8 mouse cellular contexts compared by ENCODE assay signal in genomic region chr19:8930771-8931170, GRCm38 (mm10). TPM values are rescaled to one million over a fixed set of nuclear protein-coding genes. Genes with fewer than 3 reads are reported as not detected.
A peak's percentile ranks its signal among the peaks of the same experiment; 100 is the strongest.
DNase-seq lines count a peak whose midpoint lies in the region; ATAC-seq lines count a peak whose summit lies in the region.

No protein-coding gene starts in this region.

- H3K27ac ChIP-seq in heart, embryonic 14.5 days (replicated peaks in 1 of 2; ENCODE audit: control insufficient read depth in 1 of 2, insufficient read depth in 1 of 2, low read depth in 2 of 2, low read length in 2 of 2), result no peak overlapping the region
- H3K27ac ChIP-seq in midbrain, embryonic 12.5 days (replicated peaks), result no peak overlapping the region
- no peak overlapping the region for H3K27ac ChIP-seq in midbrain, embryonic 14.5 days (replicated peaks; ENCODE audit: low read depth, low read length)
- H3K27ac ChIP-seq in limb, embryonic 10.5 days, result peak overlapping the region; percentile 92
- peak overlapping the region; percentile 44 for H3K27ac ChIP-seq in stomach, embryonic 16.5 days (ENCODE audit: low read length)

- no peaks in the 10 kb centered on the region for H3K27me3 ChIP-seq in heart, embryonic 14.5 days (ENCODE audit: control insufficient read depth, insufficient read depth, low read length)
- peaks cover 16% of the 10 kb centered on the region for H3K27me3 ChIP-seq in midbrain, embryonic 12.5 days
- H3K27me3 ChIP-seq in midbrain, embryonic 14.5 days (ENCODE audit: control insufficient read depth, insufficient read depth, low read length), result no peaks in the 10 kb centered on the region
- no peaks in the 10 kb centered on the region for H3K27me3 ChIP-seq in limb, embryonic 10.5 days (ENCODE audit: low read depth, poor library complexity, severe bottlenecking)
- H3K27me3 ChIP-seq in stomach, embryonic 16.5 days (ENCODE audit: control insufficient read depth, insufficient read depth, low read length), result no peaks in the 10 kb centered on the region

- intact Hi-C loops in heart, postnatal 14 days (cut with DNase I), result no loop called here

- peak overlapping the region; percentile 70 for H3K4me2 ChIP-seq in heart, embryonic 14.5 days (ENCODE audit: low read length)
- peak overlapping the region; percentile 77; the same call in 1 of the 2 replicates for H3K4me2 ChIP-seq in midbrain, embryonic 12.5 days (replicated peaks)
- no peak overlapping the region for H3K4me2 ChIP-seq in midbrain, embryonic 14.5 days (ENCODE audit: low read length)
- H3K4me2 ChIP-seq in stomach, embryonic 16.5 days (ENCODE audit: low read depth, low read length), result peak overlapping the region; percentile 74

- H3K36me3 ChIP-seq in heart, embryonic 14.5 days (ENCODE audit: control insufficient read depth, insufficient read depth, low read length), result peaks cover 57% of the 10 kb centered on the region
- peaks cover 31% of the 10 kb centered on the region for H3K36me3 ChIP-seq in midbrain, embryonic 12.5 days
- H3K36me3 ChIP-seq in midbrain, embryonic 14.5 days (ENCODE audit: control insufficient read depth, insufficient read depth, low read length), result peaks cover 26% of the 10 kb centered on the region
- peaks cover 74% of the 10 kb centered on the region for H3K36me3 ChIP-seq in limb, embryonic 10.5 days
- H3K36me3 ChIP-seq in stomach, embryonic 16.5 days (ENCODE audit: control insufficient read depth, insufficient read depth, low read length), result peaks cover 9% of the 10 kb centered on the region

- 77% methylated on average over 7 of the region's 7 CpGs for WGBS in heart, embryonic 14.5 days
- WGBS in midbrain, embryonic 12.5 days, result 82% methylated on average over 7 of the region's 7 CpGs
- WGBS in midbrain, embryonic 14.5 days, result 92% methylated on average over 7 of the region's 7 CpGs
- WGBS in limb, embryonic 10.5 days, result 85% methylated on average over 7 of the region's 7 CpGs
- WGBS in stomach, embryonic 16.5 days, result 89% methylated on average over 7 of the region's 7 CpGs

- H3K9me3 ChIP-seq in heart, embryonic 14.5 days (ENCODE audit: control insufficient read depth, low read length), result no peaks in the 10 kb centered on the region
- no peaks in the 10 kb centered on the region for H3K9me3 ChIP-seq in midbrain, embryonic 12.5 days
- H3K9me3 ChIP-seq in midbrain, embryonic 14.5 days (ENCODE audit: control insufficient read depth, low read length), result no peaks in the 10 kb centered on the region
- no peaks in the 10 kb centered on the region for H3K9me3 ChIP-seq in limb, embryonic 10.5 days (replicated peaks)
- no peaks in the 10 kb centered on the region for H3K9me3 ChIP-seq in stomach, embryonic 16.5 days (replicated peaks; ENCODE audit: control insufficient read depth, low read length)

- H3K9ac ChIP-seq in heart, embryonic 14.5 days (ENCODE audit: low read length), result peak overlapping the region; percentile 82; the same call in 1 of the 2 replicates
- H3K9ac ChIP-seq in midbrain, embryonic 12.5 days (replicated peaks), result peak overlapping the region; percentile 71; the same call in 1 of the 2 replicates
- H3K9ac ChIP-seq in midbrain, embryonic 14.5 days (replicated peaks; ENCODE audit: low read length), result no peak overlapping the region
- peak overlapping the region; percentile 84 for H3K9ac ChIP-seq in stomach, embryonic 16.5 days (ENCODE audit: low read length)

- ATAC-seq in heart, embryonic 14.5 days (ENCODE audit: insufficient number of reproducible peaks, insufficient read depth, low FRiP score, low read depth), result no peak
- no peak for ATAC-seq in midbrain, embryonic 12.5 days (ENCODE audit: low FRiP score, low read depth)
- no peak for ATAC-seq in midbrain, embryonic 14.5 days (ENCODE audit: low FRiP score, low TSS enrichment)
- no peak for ATAC-seq in stomach, embryonic 16.5 days (ENCODE audit: insufficient read depth, low FRiP score)

- peak overlapping the region in 1 of 2 experiments; percentile 75; a peak in 2 of 4 replicates for H3K4me3 ChIP-seq in heart, embryonic 14.5 days (ENCODE audit: control insufficient read depth in 1 of 2, insufficient read depth in 1 of 2, low read depth in 1 of 2, low read length in 2 of 2)
- peak overlapping the region; percentile 57; the same call in 1 of the 2 replicates for H3K4me3 ChIP-seq in midbrain, embryonic 12.5 days
- no peak overlapping the region for H3K4me3 ChIP-seq in midbrain, embryonic 14.5 days (replicated peaks; ENCODE audit: low read depth, low read length)
- H3K4me3 ChIP-seq in limb, embryonic 10.5 days, result peak overlapping the region; percentile 80
- H3K4me3 ChIP-seq in stomach, embryonic 16.5 days (replicated peaks; ENCODE audit: low read length), result peak overlapping the region; percentile 77

- H3K4me1 ChIP-seq in heart, embryonic 14.5 days (ENCODE audit: control insufficient read depth in 2 of 2, insufficient read depth in 2 of 2, low read length in 2 of 2), result peaks cover 5 to 8% of the 10 kb centered on the region in 2 experiments; a peak in 3 of 4 replicates
- H3K4me1 ChIP-seq in midbrain, embryonic 12.5 days, result peaks cover 19% of the 10 kb centered on the region
- peaks cover 11% of the 10 kb centered on the region for H3K4me1 ChIP-seq in midbrain, embryonic 14.5 days (ENCODE audit: control insufficient read depth, insufficient read depth, low read length)
- peaks cover 28% of the 10 kb centered on the region for H3K4me1 ChIP-seq in limb, embryonic 10.5 days
- H3K4me1 ChIP-seq in stomach, embryonic 16.5 days (ENCODE audit: control insufficient read depth, insufficient read depth, low read length), result peaks cover 15% of the 10 kb centered on the region

- no peak for DNase-seq in heart, postnatal 14 days
- no peak for DNase-seq in midbrain, embryonic 14.5 days
- DNase-seq in limb, embryonic 10.5 days (ENCODE audit: low spot score), result no peak
- DNase-seq in ovary, postnatal 10 days (ENCODE audit: low spot score), result no peak
- DNase-seq in adrenal gland, postnatal 4 days (ENCODE audit: low spot score in 2 of 2), result no peak

RNA-seq across cellular contexts. Expression of gene Eml3, which starts 1.4 kb away (rescaled TPM):
- polyA plus RNA-seq in heart, embryonic 14.5 days (2014; fragmentation: Nextera tagmentation; extraction: Ambion mirVana), result 9.0 TPM in 2 replicates
- 10 to 100 TPM; 12.5 to 16.2 TPM for total RNA-seq in heart, postnatal 14 days (2021)
- polyA plus RNA-seq in midbrain, embryonic 12.5 days (2016; fragmentation: Nextera tagmentation; extraction: Ambion mirVana), result 14.9 and 15.8 TPM in 2 replicates
- polyA plus RNA-seq in midbrain, embryonic 14.5 days (2014; fragmentation: Nextera tagmentation; extraction: Ambion mirVana), result 4.3 and 5.5 TPM in 2 replicates
- polyA plus RNA-seq in limb, embryonic 10.5 days (2016; fragmentation: Nextera tagmentation; extraction: Ambion mirVana), result 37.1 and 37.5 TPM in 2 replicates
- polyA plus RNA-seq in stomach, embryonic 16.5 days (2015; fragmentation: Nextera tagmentation; extraction: Ambion mirVana), result 28.5 and 30.5 TPM in 2 replicates
- 10 to 100 TPM; 65.2 to 72.1 TPM for total RNA-seq in adrenal gland, postnatal 4 days (2021)

RNA-seq across cellular contexts. Expression of gene Rom1, which starts 1.6 kb away (rescaled TPM):
- polyA plus RNA-seq in heart, embryonic 14.5 days (2014; fragmentation: Nextera tagmentation; extraction: Ambion mirVana), result 0.94 and 1.6 TPM in 2 replicates
- total RNA-seq in heart, postnatal 14 days (2021), result 10 to 100 TPM; 12.4 to 12.7 TPM
- 2.1 and 2.2 TPM in 2 replicates for polyA plus RNA-seq in midbrain, embryonic 12.5 days (2016; fragmentation: Nextera tagmentation; extraction: Ambion mirVana)
- 1.4 TPM in 2 replicates for polyA plus RNA-seq in midbrain, embryonic 14.5 days (2014; fragmentation: Nextera tagmentation; extraction: Ambion mirVana)
- 4.1 and 4.3 TPM in 2 replicates for polyA plus RNA-seq in limb, embryonic 10.5 days (2016; fragmentation: Nextera tagmentation; extraction: Ambion mirVana)
- polyA plus RNA-seq in stomach, embryonic 16.5 days (2015; fragmentation: Nextera tagmentation; extraction: Ambion mirVana), result 2.8 and 3.1 TPM in 2 replicates
- total RNA-seq in adrenal gland, postnatal 4 days (2021), result 10 to 100 TPM; 13.3 to 15.3 TPM

RNA-seq across cellular contexts. Expression of gene B3gat3, which starts 10.6 kb away (rescaled TPM):
- 27.8 and 34.2 TPM in 2 replicates for polyA plus RNA-seq in heart, embryonic 14.5 days (2014; fragmentation: Nextera tagmentation; extraction: Ambion mirVana)
- total RNA-seq in heart, postnatal 14 days (2021), result 10 to 100 TPM; 37.1 to 38.0 TPM
- polyA plus RNA-seq in midbrain, embryonic 12.5 days (2016; fragmentation: Nextera tagmentation; extraction: Ambion mirVana), result 71.9 and 72.5 TPM in 2 replicates
- polyA plus RNA-seq in midbrain, embryonic 14.5 days (2014; fragmentation: Nextera tagmentation; extraction: Ambion mirVana), result 75.0 and 83.5 TPM in 2 replicates
- 47.0 and 48.1 TPM in 2 replicates for polyA plus RNA-seq in limb, embryonic 10.5 days (2016; fragmentation: Nextera tagmentation; extraction: Ambion mirVana)
- polyA plus RNA-seq in stomach, embryonic 16.5 days (2015; fragmentation: Nextera tagmentation; extraction: Ambion mirVana), result 37.2 and 39.0 TPM in 2 replicates
- total RNA-seq in adrenal gland, postnatal 4 days (2021), result 10 to 100 TPM; 56.2 to 56.8 TPM

RNA-seq across cellular contexts. Expression of gene Mta2, which starts 10.9 kb away (rescaled TPM):
- polyA plus RNA-seq in heart, embryonic 14.5 days (2014; fragmentation: Nextera tagmentation; extraction: Ambion mirVana), result 19.8 and 26.5 TPM in 2 replicates
- 10 to 100 TPM; 42.1 to 44.8 TPM for total RNA-seq in heart, postnatal 14 days (2021)
- polyA plus RNA-seq in midbrain, embryonic 12.5 days (2016; fragmentation: Nextera tagmentation; extraction: Ambion mirVana), result 189 and 192 TPM in 2 replicates
- polyA plus RNA-seq in midbrain, embryonic 14.5 days (2014; fragmentation: Nextera tagmentation; extraction: Ambion mirVana), result 38.0 and 62.2 TPM in 2 replicates
- 229 and 233 TPM in 2 replicates for polyA plus RNA-seq in limb, embryonic 10.5 days (2016; fragmentation: Nextera tagmentation; extraction: Ambion mirVana)
- 142 and 149 TPM in 2 replicates for polyA plus RNA-seq in stomach, embryonic 16.5 days (2015; fragmentation: Nextera tagmentation; extraction: Ambion mirVana)
- total RNA-seq in adrenal gland, postnatal 4 days (2021), result 100 to 1,000 TPM; 141 to 144 TPM

RNA-seq across cellular contexts. Expression of gene Tut1, which starts 22.9 kb away (rescaled TPM):
- polyA plus RNA-seq in heart, embryonic 14.5 days (2014; fragmentation: Nextera tagmentation; extraction: Ambion mirVana), result 14.5 and 15.6 TPM in 2 replicates
- 1 to 10 TPM; 7.6 TPM for total RNA-seq in heart, postnatal 14 days (2021)
- 34.0 and 34.2 TPM in 2 replicates for polyA plus RNA-seq in midbrain, embryonic 12.5 days (2016; fragmentation: Nextera tagmentation; extraction: Ambion mirVana)
- 20.0 and 25.0 TPM in 2 replicates for polyA plus RNA-seq in midbrain, embryonic 14.5 days (2014; fragmentation: Nextera tagmentation; extraction: Ambion mirVana)
- polyA plus RNA-seq in limb, embryonic 10.5 days (2016; fragmentation: Nextera tagmentation; extraction: Ambion mirVana), result 49.6 and 49.7 TPM in 2 replicates
- polyA plus RNA-seq in stomach, embryonic 16.5 days (2015; fragmentation: Nextera tagmentation; extraction: Ambion mirVana), result 30.0 and 34.9 TPM in 2 replicates
- total RNA-seq in adrenal gland, postnatal 4 days (2021), result 10 to 100 TPM; 23.2 to 26.9 TPM

Comparison
In these comparisons a context has a peak if more than half of its experiments do, and no peak if none do; other contexts are left out.
1. H3K27ac ChIP-seq: peak in limb, embryonic 10.5 days (single experiment) and stomach, embryonic 16.5 days (single experiment); none in heart, embryonic 14.5 days (0 of 2), midbrain, embryonic 12.5 days (single experiment) and midbrain, embryonic 14.5 days (single experiment).